Mouse (Mus musculus): ENCODE measurements around the gene Mrps21.
"Not testable (repeated sequence)": the region's sequence is repeated elsewhere in the genome, so short reads cannot be mapped to it uniquely, and the experiment has no call there.

Mrps21 gene

DNA sequence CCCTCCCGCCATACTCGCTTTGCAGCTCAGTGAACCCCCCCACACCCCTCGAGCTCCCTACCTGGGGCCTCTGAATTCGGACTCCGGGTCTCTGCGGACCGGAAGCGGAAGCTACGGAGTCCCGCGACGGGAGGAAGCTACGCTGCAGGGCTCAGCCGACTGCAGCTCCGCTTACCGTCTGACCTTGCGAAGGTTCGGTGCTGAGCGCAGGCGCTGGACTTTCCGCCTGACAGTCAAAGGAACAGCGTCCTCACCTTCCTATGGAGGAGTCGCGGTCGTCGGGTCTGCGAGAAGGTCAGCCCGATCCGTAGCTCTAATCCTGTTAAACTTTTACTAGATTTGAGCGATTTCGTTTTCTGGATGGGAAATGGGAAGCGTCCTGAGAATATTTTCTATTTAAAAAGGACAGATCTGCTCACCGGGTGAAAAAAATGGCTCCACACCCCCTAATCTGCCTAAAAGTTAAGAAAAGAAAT, at the start of gene Mrps21:
Gene Mrps21 (minus strand): TSS at position 128 of the 476 bp plus-strand sequence.
- DNase-seq (ENCODE audit: low read depth, low spot score): peak; percentile 65

DNA sequence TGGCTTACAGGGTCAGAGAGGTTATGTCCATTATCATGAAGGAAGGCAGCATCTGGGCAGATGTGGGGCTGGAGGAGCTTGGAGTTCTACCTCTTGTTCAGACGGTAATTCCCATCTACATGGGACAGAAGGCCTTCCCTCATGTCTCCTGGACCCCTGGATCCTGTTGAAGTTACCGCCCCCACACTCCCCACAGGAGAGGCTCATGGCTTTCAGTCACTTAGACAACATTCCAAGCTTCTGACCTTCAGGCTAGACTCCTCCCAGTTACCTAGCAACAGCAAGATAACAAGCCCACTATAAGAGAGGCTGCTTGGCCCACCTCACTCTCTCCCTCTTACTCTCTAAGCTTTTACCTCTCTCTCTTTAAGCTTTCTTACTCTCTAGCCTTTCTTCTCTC, 49.2 kb upstream of the Mrps21 start:
- not testable (repeated sequence) for DNase-seq (ENCODE audit: low read depth, low spot score)

DNA sequence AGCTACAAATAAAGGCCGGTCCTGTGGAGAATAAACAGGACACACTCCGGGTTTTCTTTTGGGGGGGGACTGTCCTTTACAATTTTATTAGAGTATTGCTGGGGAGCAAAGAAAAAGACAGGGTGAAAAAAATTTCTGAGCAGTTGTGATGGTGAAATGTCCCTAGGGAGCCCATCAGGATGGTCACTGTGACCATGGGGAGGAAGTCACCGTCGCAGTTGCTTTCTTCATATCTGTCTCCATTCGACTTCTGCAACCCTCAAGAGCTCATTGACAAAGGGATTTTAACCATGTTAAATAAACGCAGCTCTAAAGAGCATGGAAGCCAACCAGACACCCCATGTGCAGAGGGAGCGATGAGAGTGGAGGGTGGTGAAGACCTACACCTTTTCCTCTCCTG, 45.4 kb upstream of the Mrps21 start:
- DNase-seq (ENCODE audit: low read depth, low spot score): no peak

DNA sequence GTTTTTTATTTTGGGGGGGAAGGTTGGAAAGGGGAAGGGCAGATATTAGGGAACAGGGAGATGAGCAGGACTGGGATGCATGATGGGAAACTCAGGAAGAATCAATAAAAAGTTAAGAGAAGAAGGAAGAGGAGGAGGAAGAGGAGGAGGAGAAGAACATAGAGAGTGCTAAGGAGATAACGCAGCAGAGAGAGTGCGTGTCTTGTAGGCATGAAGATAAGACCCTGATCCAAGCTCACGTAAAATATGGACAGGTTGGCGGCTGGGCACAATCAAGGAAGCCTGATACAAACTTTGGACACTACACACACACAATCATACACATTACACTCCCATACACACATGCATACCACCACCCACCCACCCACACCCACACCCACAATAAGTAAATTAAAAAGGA, 43.4 kb upstream of the Mrps21 start:
- no peak for DNase-seq (ENCODE audit: low read depth, low spot score)

DNA sequence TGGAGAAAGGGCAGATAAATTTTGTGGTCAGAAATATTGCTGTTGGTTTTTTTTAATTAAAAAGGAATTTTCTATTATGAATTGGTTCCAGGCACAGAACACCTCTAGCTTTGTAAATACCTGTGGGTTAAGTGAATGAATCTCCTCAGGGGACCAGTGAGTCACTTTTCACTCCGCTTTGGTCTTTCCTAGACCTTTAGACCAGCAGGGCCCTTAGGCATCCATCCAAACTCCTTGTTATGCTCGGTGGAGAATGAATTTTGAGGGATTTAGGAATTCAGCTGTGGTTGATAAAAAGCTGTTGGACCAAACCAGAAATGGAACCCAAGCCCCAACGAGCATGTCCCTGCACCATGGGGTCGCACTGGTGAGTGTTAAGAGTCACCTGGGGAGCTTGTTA, 36.3 kb upstream of the Mrps21 start:
- DNase-seq (ENCODE audit: low read depth, low spot score): no peak

DNA sequence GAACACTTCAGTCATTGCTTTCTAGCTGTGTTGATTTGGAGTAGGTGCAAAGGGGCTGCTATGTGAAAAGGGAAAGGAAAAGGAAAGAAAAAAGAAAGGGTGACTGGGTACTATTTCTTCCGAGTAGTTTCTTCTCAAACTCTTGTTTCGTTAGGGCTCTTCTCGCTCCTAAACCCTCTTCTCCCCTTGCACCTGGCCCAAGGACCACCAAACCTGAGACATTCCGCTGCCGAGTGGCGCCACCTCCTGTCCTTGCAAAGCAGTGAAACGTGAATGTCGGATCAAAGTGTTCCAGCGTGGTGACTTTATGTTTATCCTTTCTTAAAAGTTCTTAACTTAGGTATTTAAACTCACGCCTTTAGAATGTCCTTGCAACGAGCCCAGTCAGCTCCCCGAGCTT, 35.5 kb upstream of the Mrps21 start:
- DNase-seq (ENCODE audit: low read depth, low spot score): no peak

DNA sequence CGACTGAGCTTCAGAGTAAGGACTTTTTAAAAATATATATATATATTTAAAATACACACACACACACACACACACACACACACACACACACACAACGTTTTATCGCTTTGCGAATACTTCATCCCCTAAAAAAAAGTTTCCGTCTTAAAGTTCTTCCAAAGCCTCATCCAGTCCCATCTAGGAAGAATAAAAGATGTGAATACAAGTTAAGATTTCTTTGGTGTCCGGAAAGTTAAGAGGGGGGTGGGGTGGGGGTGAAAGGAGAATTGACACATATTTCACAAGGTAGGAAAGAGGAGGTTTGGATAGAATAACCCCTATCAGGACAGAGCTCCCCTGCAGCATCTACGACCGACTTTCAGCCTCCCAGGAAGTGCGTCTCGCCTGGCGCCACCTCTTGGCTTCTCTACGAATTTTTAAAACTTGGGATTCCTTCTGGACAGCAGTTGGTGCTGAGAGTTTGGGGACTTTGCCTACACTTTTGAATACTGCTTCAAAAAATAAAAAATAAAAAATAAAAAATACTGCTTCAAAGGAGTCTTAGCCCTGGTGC, 34.7 kb upstream of the Mrps21 start:
- no peak for DNase-seq (ENCODE audit: low read depth, low spot score)

DNA sequence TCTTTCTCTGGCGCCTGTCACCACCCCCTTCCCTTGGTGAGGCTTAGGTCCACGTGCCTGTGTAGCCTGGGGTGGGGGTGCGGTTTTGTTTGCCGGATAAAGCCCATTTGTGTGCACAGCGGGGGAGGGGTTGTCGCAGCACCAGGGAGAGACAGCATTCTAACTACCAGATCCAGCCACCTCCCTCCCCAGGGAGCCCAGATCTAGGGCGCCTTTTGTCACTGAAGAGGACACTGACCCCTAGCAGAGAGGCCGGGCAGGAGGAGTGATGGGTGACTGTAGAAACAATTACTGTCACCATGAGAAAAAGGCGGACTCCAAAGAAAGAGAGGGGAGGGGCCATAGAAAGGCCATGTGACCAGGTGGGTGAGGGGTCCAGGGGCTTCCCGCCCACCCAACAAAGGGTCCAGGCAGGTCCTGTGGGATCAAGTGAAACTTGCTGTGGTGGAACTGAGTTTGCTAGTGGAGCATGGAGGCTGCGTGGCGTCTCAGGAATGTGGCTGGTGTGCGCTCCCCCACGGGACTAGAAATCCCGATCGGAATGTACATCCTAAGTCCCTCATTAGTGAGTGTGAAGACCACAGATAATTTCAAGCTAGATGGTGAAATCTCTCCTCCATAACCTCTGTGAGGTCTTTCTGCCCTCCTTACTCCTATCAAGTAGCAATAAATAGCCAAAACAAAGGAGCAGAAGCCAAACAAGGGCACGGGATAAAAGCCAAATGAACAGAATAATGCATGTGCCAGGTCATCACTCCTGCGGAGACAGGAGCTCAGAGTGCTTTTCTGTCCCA, 34.0 kb upstream of the Mrps21 start:
- no peak for DNase-seq (ENCODE audit: low read depth, low spot score)

DNA sequence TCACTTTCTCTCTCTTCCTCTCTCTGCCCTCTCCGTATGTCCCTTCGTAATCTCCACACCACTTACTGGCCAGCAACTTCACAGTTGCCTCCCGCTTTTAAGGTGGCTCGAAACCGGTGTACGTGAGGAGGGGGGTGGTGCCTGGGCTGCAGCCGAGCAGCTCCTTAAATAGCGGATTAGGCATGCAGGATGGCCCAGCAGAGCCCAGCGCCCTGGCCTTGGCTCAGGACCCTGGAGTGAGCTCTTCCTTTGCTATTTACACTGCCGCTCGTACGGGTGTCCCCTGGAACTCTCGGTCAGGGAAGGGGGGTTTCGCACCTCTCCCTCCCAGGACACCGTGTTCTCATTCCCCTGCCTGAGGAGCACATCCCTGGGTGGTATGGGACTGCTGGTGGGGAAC, 33.2 kb upstream of the Mrps21 start, which contains the start of gene Car14:
Gene Car14 (minus strand): TSS at position 124 of the 400 bp plus-strand sequence.
- DNase-seq (ENCODE audit: low read depth, low spot score): no peak

DNA sequence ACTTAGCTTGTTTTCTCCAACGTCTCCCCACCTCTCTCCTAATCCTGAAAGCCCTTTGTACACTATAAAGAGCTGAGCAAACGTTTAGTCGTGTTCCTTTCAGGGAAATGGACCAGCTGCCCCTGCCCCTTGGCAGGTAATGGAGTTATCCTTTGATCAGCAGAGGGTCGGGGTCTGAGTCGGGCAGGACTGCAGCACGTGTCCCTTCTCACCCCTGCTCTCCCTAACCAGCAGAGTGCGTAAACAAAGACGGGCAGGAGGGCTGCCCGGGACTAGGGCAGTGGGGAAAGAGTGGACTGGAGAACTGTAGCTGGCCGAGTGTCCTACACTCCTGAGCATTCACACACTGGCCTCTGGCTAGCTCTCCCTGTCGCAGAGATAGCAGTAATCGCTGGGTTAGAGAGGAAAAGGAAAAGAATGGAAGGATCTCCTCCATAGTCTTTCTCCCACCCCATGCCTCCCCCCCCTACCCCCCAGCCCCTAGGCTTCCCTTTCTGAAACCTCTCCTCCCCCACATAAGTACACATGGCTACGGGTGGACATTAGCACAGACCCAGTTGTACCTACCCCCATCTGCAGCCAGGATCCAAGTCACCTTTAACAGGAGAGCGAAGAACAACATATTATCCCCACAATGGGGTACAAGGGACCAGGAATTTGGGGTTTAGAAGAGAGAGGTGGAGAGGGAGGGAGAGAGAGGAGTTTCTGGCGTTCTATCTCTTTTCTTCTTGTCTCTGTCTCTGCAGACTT, 32.6 kb upstream of the Mrps21 start:
- no peak for DNase-seq (ENCODE audit: low read depth, low spot score)

DNA sequence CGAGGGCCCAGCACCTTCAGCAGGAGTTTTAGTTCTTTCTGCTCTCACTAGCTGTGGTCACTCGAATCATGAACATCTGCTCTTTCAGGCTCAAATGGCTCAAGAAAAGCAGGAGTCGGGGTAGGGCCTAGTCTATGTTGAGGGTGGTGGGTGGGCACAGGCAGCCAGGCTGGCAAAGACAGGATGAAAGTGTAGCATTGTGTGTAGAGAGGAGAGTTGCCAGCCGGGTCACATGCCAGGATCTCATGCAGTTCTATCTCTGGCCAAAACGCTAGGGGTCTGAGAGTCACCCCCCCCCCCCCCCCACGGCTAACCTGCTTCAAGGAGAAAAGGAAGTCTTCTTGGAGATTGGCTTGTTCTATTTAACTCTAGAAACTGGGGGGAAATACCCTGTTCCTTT, 31.3 kb upstream of the Mrps21 start:
- no peak for DNase-seq (ENCODE audit: low read depth, low spot score)

DNA sequence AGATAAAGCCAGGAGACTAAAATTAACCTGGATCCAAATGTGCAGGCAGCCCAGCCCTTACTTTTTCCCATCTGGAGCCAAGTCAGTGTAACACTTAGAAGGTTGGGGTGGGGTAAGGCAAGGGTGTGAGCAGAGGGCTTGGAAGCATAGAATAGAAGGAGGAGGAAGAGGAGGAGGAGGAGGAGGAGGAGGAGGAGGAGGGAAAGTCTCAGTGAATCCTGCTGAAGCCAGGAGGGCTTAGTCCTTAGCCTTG, 31.0 kb upstream of the Mrps21 start:
- no peak for DNase-seq (ENCODE audit: low read depth, low spot score)

DNA sequence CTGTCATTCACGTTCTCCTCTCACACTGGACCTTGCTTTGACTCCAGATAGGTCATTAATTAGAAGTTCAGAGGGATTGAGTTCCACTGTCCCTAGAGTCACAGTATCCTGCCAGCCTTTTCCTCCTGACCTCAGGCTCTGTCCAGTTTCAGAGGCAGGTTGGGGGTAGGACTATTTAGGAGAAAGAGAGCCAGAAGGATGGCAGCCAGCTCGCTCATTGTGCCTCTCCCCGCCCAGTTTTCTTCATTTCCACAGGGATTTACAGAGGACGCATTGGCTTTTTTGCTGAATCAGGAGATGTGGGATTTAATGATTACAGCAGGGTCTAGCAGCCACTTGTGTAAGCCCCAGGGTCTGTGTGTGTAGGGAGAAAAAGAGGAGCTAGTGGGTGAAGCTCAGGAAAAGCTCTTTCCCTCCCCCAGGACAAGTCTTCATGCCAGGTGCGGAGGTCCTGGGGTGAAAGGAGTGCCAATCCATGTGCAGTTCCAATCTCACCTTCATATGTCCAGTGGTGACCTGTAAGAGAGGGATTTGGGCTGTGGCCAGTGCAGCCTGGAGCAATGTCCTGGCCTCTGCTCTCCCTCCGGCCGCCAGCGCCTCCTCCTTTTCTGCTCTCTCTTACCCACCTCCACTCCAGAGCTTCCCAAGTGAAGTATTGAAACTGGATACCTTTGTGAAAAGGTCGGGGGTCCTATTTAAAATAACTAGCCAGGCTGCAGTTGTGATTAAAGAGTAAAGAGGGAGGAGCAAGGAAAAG, 30.5 kb upstream of the Mrps21 start:
- DNase-seq (ENCODE audit: low read depth, low spot score): no peak

DNA sequence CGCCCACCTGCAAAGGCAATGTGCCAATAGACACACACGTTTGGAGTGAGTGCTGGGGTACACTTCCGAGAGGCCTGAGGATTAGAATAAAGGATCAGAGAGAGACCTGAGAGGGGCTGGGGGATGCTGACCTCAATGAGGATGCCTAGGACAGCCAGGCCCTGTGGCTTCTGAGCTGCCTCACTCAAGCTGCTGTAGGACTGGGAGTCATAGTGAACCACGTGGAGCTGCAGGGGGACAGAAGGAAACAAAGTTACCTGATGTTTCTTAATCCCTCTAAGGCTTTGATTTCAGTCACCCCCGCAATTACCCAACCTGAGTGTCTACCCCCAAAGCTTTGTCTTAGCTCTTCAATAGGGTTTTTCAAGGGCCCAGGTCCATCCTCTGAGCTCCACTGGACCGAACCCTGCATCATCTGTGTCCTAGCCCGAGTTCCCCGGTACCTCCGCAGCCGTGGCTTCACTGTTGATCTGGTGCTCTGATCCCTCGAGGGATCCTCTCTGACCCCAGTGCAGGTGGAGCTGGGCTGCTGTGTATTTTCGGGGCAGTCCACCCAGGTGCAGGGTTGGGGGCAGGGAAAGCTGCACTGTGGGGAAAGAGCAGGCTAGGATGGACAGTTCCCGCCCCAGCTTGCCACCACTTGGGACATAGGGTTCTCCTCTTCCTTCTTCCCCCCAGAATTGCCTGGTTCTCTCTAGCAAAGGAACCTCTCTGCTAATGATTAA, 28.6 kb upstream of the Mrps21 start:
- DNase-seq (ENCODE audit: low read depth, low spot score): no peak

DNA sequence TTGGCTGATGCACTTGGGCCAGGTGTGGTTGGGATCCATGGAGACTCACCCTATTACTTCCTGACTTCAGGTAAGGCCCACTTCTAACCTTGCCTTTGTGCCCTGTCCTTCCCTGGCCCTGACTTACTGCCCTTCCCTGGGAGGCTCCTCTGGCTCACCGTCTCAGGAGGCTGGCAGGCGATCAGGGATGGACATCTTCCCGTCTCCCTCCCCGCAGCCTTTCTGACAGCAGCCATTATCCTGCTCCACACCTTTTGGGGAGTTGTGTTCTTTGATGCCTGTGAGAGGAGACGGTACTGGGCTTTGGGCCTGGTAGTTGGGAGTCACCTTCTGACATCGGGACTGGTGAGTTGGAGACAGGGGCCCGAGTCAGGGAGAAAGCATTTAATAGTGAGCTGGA, 24.2 kb upstream of the Mrps21 start:
- not testable (repeated sequence) for DNase-seq (ENCODE audit: low read depth, low spot score)

DNA sequence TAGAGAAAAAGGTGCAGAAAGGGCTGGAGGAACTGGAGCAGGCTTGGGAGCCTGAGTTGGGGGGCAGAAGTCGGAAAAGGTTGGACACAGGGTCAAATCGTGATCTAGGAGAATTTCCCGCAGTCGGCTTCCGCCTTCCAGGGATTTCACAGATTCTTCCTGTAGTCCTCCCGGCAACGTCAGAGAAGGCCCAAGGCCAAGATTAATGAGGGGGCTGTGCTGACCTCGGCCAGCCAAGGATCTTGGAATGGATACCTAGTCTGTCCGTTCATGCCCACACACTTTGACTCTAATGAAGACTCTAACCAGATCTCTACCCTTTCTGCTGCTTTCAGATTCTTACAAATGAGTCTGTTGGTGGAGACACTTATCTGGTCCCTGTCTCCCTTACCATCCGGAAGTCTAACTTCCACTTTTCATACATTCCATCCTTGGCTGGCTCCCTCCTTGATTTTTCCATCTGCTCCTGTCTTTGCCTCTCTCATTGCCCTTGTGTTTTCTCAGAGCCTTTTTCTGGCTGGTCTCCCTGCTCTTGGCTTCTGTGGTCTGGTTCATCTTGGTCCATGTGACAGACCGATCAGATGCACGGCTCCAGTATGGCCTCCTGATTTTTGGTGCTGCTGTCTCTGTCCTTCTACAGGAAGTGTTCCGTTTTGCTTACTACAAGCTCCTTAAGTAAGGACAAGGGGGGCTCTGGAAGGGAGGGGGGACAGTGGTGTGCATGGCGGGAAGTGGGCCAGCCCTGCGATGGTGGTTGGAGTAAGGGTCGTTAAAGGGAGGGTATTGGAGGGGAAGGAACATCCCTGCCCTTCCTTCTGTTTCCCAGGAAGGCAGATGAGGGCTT, 23.2 kb upstream of the Mrps21 start:
- DNase-seq (ENCODE audit: low read depth, low spot score): no peak

DNA sequence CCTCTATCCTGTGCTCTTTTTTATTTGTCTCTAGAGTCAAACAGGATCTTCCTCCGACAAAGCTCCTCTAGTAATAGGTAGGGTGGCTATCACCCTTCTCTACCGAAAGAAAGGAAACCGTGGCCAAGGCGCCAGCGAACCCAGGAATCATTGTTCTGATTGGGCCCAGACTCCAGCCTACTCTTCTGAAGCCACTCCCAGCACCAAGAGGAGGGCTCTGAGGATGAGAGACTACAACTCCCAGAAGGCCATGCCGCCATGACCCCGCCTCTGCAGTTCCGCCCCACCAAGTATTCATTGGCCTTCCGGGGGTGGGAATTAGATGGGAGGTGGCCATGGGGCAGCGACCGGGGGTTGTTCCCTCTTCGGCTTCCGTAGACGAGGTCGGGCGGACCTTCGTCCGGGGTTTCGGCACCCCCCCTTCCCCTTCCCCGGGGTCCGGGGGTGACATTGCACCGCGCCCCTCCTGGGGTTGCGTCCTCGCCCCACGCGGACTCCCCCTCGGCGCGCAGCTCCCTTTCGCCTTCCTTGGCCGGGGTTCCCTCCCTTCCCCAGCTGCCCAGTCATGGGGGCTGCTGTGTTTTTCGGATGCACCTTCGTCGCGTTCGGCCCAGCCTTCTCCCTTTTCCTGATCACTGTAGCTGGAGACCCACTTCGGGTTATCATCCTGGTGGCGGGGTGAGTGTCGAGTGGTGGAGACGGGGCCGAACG, 22.4 kb upstream of the Mrps21 start, which contains the start of gene Aph1a:
Gene Aph1a (plus strand): TSS at position 364 of the 711 bp plus-strand sequence.
- peak; percentile 92 for DNase-seq (ENCODE audit: low read depth, low spot score)

DNA sequence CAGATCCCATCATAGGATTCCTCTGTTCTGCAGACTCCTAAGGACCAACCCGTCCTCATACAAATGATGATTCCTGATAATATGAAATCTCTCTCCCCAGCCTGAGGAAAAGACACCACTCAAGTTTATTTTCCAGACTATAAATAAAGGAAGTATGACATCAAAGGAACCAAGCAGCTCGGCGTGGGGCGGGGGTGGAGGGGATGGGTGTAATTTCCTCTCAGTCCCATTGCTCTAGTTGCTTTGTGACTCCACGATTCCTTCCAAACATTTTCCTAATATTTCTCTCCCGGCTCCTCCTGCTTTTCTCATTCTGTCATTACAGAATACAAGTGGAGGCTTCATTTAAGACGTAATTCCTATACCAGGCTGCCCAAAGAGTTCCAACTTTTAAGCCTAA, 21.8 kb upstream of the Mrps21 start:
- DNase-seq (ENCODE audit: low read depth, low spot score): no peak

All from retina, postnatal 7 days (tissue).